Mouse (Mus musculus): ENCODE data around the gene Gm49396.

GRCm38 (mm10) chr7:30600651-30601050 lies 37.5 kb downstream of the Gm49396 start:
- TF ChIP-seq GATA1 (IDR thresholded peaks at IDR 0.05; ENCODE audit: borderline replicate concordance, low read length) (no peak), FLI1 (IDR thresholded peaks at IDR 0.05; ENCODE audit: low read length) (no peak)
